Mouse (Mus musculus) heart, embryonic 14.5 days (tissue): ENCODE measurements around the gene Plscr5. TPM values are rescaled to one million over a fixed set of nuclear protein-coding genes. Genes with fewer than 3 reads are reported as not detected.

Experiments
- ATAC-seq: fragments of 200-750 bp; cut with Nextera tagmentation; 2 replicates; pipeline ENCODE4 v1.8.0; 2017; ENCODE audit warnings: low read depth, moderate TSS enrichment; ENCODE audit not compliant: insufficient number of reproducible peaks, insufficient read depth, low FRiP score
- H3K27ac ChIP-seq, 2 experiments: fragments of 200-500 bp in 1 of 2; fragments of 300-500 bp in 1 of 2; sonication (generic) in 1 of 2; replicated peaks in 1 of 2; 2 replicates each; pipeline ENCODE4 v1.5.1; 2012 to 2014; ENCODE audit warnings: low read depth in 2 of 2, low read length in 2 of 2, control low read depth in 1 of 2, mild to moderate bottlenecking in 1 of 2, mixed read lengths in 1 of 2; ENCODE audit not compliant: control insufficient read depth in 1 of 2, insufficient read depth in 1 of 2
- H3K27me3 ChIP-seq: fragments of 300-500 bp; sonication (generic); 2 replicates; pipeline ENCODE4 v1.6.1; 2014; ENCODE audit warnings: mild to moderate bottlenecking, low read length, control low read depth; ENCODE audit not compliant: control insufficient read depth, insufficient read depth
- H3K36me3 ChIP-seq: fragments of 300-500 bp; sonication (generic); 2 replicates; pipeline ENCODE4 v1.6.1; 2014; ENCODE audit warnings: mild to moderate bottlenecking, control low read depth, low read length, mixed read lengths; ENCODE audit not compliant: control insufficient read depth, insufficient read depth
- H3K4me1 ChIP-seq, 2 experiments: fragments of 200-500 bp in 1 of 2; fragments of 300-500 bp in 1 of 2; sonication (generic) in 1 of 2; 2 replicates each; pipeline ENCODE4 v1.6.1; 2012 to 2014; ENCODE audit warnings: low read length in 2 of 2, control low read depth in 1 of 2, mixed read lengths in 1 of 2; ENCODE audit not compliant: control insufficient read depth in 2 of 2, insufficient read depth in 2 of 2
- H3K4me2 ChIP-seq: fragments of 300-500 bp; sonication (generic); 2 replicates; pipeline ENCODE4 v1.6.1; 2014; ENCODE audit warnings: mild to moderate bottlenecking, low read length
- H3K4me3 ChIP-seq, 2 experiments: fragments of 200-500 bp in 1 of 2; fragments of 300-500 bp in 1 of 2; sonication (generic) in 1 of 2; 2 replicates each; pipeline ENCODE4 v1.5.1; 2012 to 2014; ENCODE audit warnings: low read length in 2 of 2, mild to moderate bottlenecking in 2 of 2, control low read depth in 1 of 2, low read depth in 1 of 2, moderate library complexity in 1 of 2; ENCODE audit not compliant: control insufficient read depth in 1 of 2, insufficient read depth in 1 of 2
- H3K9ac ChIP-seq: fragments of 300-500 bp; sonication (generic); 2 replicates; pipeline ENCODE4 v1.6.1; 2014; ENCODE audit warnings: mild to moderate bottlenecking, low read length
- H3K9me3 ChIP-seq: fragments of 300-500 bp; sonication (generic); 2 replicates; pipeline ENCODE4 v1.6.1; 2016; ENCODE audit warnings: low read length, control low read depth; ENCODE audit not compliant: control insufficient read depth
- WGBS: fragments of 180-500 bp; shearing (Covaris S2); extraction: QIAGEN DNeasy Blood & Tissue Kit; methylation state at CpG from one replicate; pipeline ENCODE4 v1.1.7; 2014; 5-methylcytosine and 5-hydroxymethylcytosine counted together
- polyA plus RNA-seq: library from polyadenylated mRNA; unstranded; fragments of >200 nt; fragmentation: Nextera tagmentation; extraction: Ambion mirVana; gene quantifications from 2 replicates; pipeline ENCODE4 v1.2.1, GENCODE M21; 2014

Plscr5 gene
- polyA plus RNA-seq, 1 experiment from 2014 or later: not detected

- H3K4me2 ChIP-seq: no peak overlapping the region
- 41% methylated on average over 3 of the region's 3 CpGs for WGBS
- no peaks in the 10 kb centered on the region for H3K9me3 ChIP-seq
- H3K4me1 ChIP-seq: no peaks in the 10 kb centered on the region
- no peak for ATAC-seq
- no peaks in the 10 kb centered on the region for H3K27me3 ChIP-seq
- no peak overlapping the region for H3K27ac ChIP-seq
- no peak overlapping the region for H3K9ac ChIP-seq
- no peaks in the 10 kb centered on the region for H3K36me3 ChIP-seq
- no peak overlapping the region for H3K4me3 ChIP-seq
These were observed 5.7 kb downstream of the Plscr5 start for GRCm38 (mm10) chr9:92198408-92198807.

- no peak overlapping the region for H3K4me3 ChIP-seq
- H3K36me3 ChIP-seq: no peaks in the 10 kb centered on the region
- H3K4me1 ChIP-seq: no peaks in the 10 kb centered on the region
- H3K27me3 ChIP-seq: no peaks in the 10 kb centered on the region
- ATAC-seq: no peak
- H3K4me2 ChIP-seq: no peak overlapping the region
- 85% methylated on average over 5 of the region's 5 CpGs for WGBS
- no peak overlapping the region for H3K9ac ChIP-seq
- H3K9me3 ChIP-seq: no peaks in the 10 kb centered on the region
- H3K27ac ChIP-seq: no peak overlapping the region
These were observed 6.8 kb downstream of the Plscr5 start for GRCm38 (mm10) chr9:92199564-92199963.

- no peak overlapping the region for H3K9ac ChIP-seq
- no peak for ATAC-seq
- 54% methylated on average over 2 of the region's 2 CpGs for WGBS
These were observed 11.7 kb downstream of the Plscr5 start for GRCm38 (mm10) chr9:92204397-92204796.

GRCm38 (mm10) chr9:92207307-92207706, 14.6 kb downstream of the Plscr5 start:
- Histone ChIP-seq H3K36me3 (no peaks in the 10 kb centered on the region), H3K4me2 (no peak overlapping the region), H3K9ac (no peak overlapping the region), H3K27me3 (no peaks in the 10 kb centered on the region), H3K4me1 (no peaks in the 10 kb centered on the region), H3K4me3 (no peak overlapping the region; a peak in 1 of 4 replicates), H3K27ac (no peak overlapping the region), H3K9me3 (no peaks in the 10 kb centered on the region)
- ATAC-seq: no peak
- 48% methylated on average over 4 of the region's 4 CpGs for WGBS

More at GRCm38 (mm10) chr9:92204397-92204796, 11.7 kb downstream of the Plscr5 start:
- Histone ChIP-seq H3K4me2 (no peak overlapping the region), H3K4me3 (no peak overlapping the region), H3K27ac (no peak overlapping the region), H3K9me3 (no peaks in the 10 kb centered on the region), H3K36me3 (no peaks in the 10 kb centered on the region), H3K27me3 (no peaks in the 10 kb centered on the region), H3K4me1 (no peaks in the 10 kb centered on the region)

GRCm38 (mm10) chr9:92207757-92208156, 15.0 kb downstream of the Plscr5 start:
- no peak for ATAC-seq
- Histone ChIP-seq H3K4me2 (no peak overlapping the region), H3K9me3 (no peaks in the 10 kb centered on the region), H3K4me3 (no peak overlapping the region), H3K27ac (no peak overlapping the region), H3K36me3 (no peaks in the 10 kb centered on the region), H3K27me3 (no peaks in the 10 kb centered on the region), H3K9ac (no peak overlapping the region), H3K4me1 (no peaks in the 10 kb centered on the region)
- 68% methylated on average over 8 of the region's 8 CpGs for WGBS

- Histone ChIP-seq H3K27me3 (no peaks in the 10 kb centered on the region), H3K9ac (no peak overlapping the region), H3K4me2 (no peak overlapping the region), H3K4me3 (no peak overlapping the region), H3K9me3 (no peaks in the 10 kb centered on the region), H3K36me3 (no peaks in the 10 kb centered on the region), H3K4me1 (no peaks in the 10 kb centered on the region), H3K27ac (no peak overlapping the region)
- WGBS: 77% methylated on average over 3 of the region's 3 CpGs
- no peak for ATAC-seq
These were observed 17.1 kb downstream of the Plscr5 start for GRCm38 (mm10) chr9:92209850-92210249.

- Histone ChIP-seq H3K4me3 (no peak overlapping the region), H3K4me1 (no peaks in the 10 kb centered on the region), H3K9ac (no peak overlapping the region), H3K27ac (no peak overlapping the region), H3K9me3 (no peaks in the 10 kb centered on the region), H3K36me3 (no peaks in the 10 kb centered on the region), H3K4me2 (no peak overlapping the region), H3K27me3 (no peaks in the 10 kb centered on the region)
- ATAC-seq: no peak
- 66% methylated on average over 7 of the region's 7 CpGs for WGBS
These were observed 17.7 kb downstream of the Plscr5 start for GRCm38 (mm10) chr9:92210386-92210967.

- no peak overlapping the region for H3K4me3 ChIP-seq
- H3K36me3 ChIP-seq: no peaks in the 10 kb centered on the region
- H3K27ac ChIP-seq: no peak overlapping the region
- no peaks in the 10 kb centered on the region for H3K9me3 ChIP-seq
- 29% methylated on average over 3 of the region's 3 CpGs for WGBS
- no peak overlapping the region for H3K9ac ChIP-seq
- H3K4me2 ChIP-seq: no peak overlapping the region
- ATAC-seq: no peak
- no peaks in the 10 kb centered on the region for H3K27me3 ChIP-seq
- no peaks in the 10 kb centered on the region for H3K4me1 ChIP-seq
These were observed 18.3 kb downstream of the Plscr5 start for GRCm38 (mm10) chr9:92211048-92211447.
